Mouse (Mus musculus) neural tube, postnatal 0 days (tissue): ENCODE measurements around the gene Chmp6. TPM values are rescaled to one million over a fixed set of nuclear protein-coding genes. Genes with fewer than 3 reads are reported as not detected.

Source experiments
- polyA plus RNA-seq: library from polyadenylated mRNA; unstranded; fragments of >200 nt; fragmentation: Nextera tagmentation; extraction: Ambion mirVana; gene quantifications from 2 replicates; pipeline ENCODE4 v1.2.1, GENCODE M21; 2015

The Chmp6 gene
- polyA plus RNA-seq: 104 and 109 TPM in 2 replicates

GRCm38 (mm10) chr11:119913291-119913934 lies at the start of gene Chmp6:
Gene Chmp6 (plus strand): TSS chr11:119913441.

GRCm38 (mm10) chr11:119942727-119943427 lies 29.6 kb downstream of the Chmp6 start, which contains the start of gene Baiap2:
Gene Baiap2 (plus strand): TSS chr11:119942763.

Other genes starting within 250 kb of the Chmp6 start
- gene Baiap2, start 29.3 kb downstream of the Chmp6 start, polyA plus RNA-seq: 22.6 and 23.2 TPM in 2 replicates
- gene Aatk, start 133.7 kb downstream of the Chmp6 start, polyA plus RNA-seq: 44.4 and 49.1 TPM in 2 replicates
- gene Cep131, start 173.4 kb downstream of the Chmp6 start, polyA plus RNA-seq: 22.2 and 28.2 TPM in 2 replicates
- gene Tepsin, start 185.3 kb downstream of the Chmp6 start, polyA plus RNA-seq: 15.5 and 19.3 TPM in 2 replicates
- gene Ndufaf8, start 185.5 kb downstream of the Chmp6 start, polyA plus RNA-seq: 67.3 and 68.6 TPM in 2 replicates
- gene Slc38a10, start 237.9 kb downstream of the Chmp6 start, polyA plus RNA-seq: 76.3 and 87.9 TPM in 2 replicates